Mouse (Mus musculus): Measurements from ENCODE around the gene Fbxl2.
"Not testable (repeated sequence)": the region's sequence is repeated elsewhere in the genome, so short reads cannot be mapped to it uniquely, and the experiment has no call there.

Fbxl2 gene

GRCm38 (mm10) chr9:114046028-114046427, at the start of gene Fbxl2:
TSS of gene Fbxl2 (minus strand) at chr9:114046191.
- no peak for DNase-seq

- no peak for DNase-seq
Measured at GRCm38 (mm10) chr9:114094854-114095253, 48.9 kb upstream of the Fbxl2 start.

GRCm38 (mm10) chr9:114092188-114092587, 46.2 kb upstream of the Fbxl2 start:
- peak in 1 of 2 experiments; percentile 6 for DNase-seq

GRCm38 (mm10) chr9:114088885-114089284, 42.9 kb upstream of the Fbxl2 start:
- DNase-seq, result not testable (repeated sequence)

GRCm38 (mm10) chr9:114087106-114087815, 41.3 kb upstream of the Fbxl2 start:
- no peak for DNase-seq

- DNase-seq, result no peak
Measured at GRCm38 (mm10) chr9:114086422-114086821, 40.4 kb upstream of the Fbxl2 start.

- no peak for DNase-seq
Measured at GRCm38 (mm10) chr9:114073681-114074080, 27.7 kb upstream of the Fbxl2 start.

- peak; percentile 8 to 50 for DNase-seq
Measured at GRCm38 (mm10) chr9:114069372-114069771, 23.4 kb upstream of the Fbxl2 start.

- no peak for DNase-seq
Measured at GRCm38 (mm10) chr9:114068494-114069053, 22.6 kb upstream of the Fbxl2 start.

GRCm38 (mm10) chr9:114057090-114057796, 11.3 kb upstream of the Fbxl2 start, which contains the start of gene Susd5:
TSS of gene Susd5 (plus strand) at chr9:114057140.
- DNase-seq, result no peak

GRCm38 (mm10) chr9:114052866-114053265, 6.9 kb upstream of the Fbxl2 start:
- no peak for DNase-seq

GRCm38 (mm10) chr9:114052031-114052430, 6.0 kb upstream of the Fbxl2 start:
- DNase-seq, result no peak

GRCm38 (mm10) chr9:114050778-114051177, 4.8 kb upstream of the Fbxl2 start:
- no peak for DNase-seq

- DNase-seq, result no peak
Measured at GRCm38 (mm10) chr9:114050106-114050505, 4.1 kb upstream of the Fbxl2 start.

GRCm38 (mm10) chr9:114046676-114047075, 685 bp upstream of the Fbxl2 start:
- DNase-seq, result no peak

- DNase-seq, result peak in 1 of 2 experiments; percentile 31
Measured at GRCm38 (mm10) chr9:114044446-114044845, 1.5 kb downstream of the Fbxl2 start.

GRCm38 (mm10) chr9:114042490-114042889, 3.5 kb downstream of the Fbxl2 start:
- no peak for DNase-seq

GRCm38 (mm10) chr9:114040945-114041344, 5.0 kb downstream of the Fbxl2 start:
- no peak for DNase-seq

- peak; percentile 61 to 82 for DNase-seq
Measured at GRCm38 (mm10) chr9:114026261-114026934, 19.6 kb downstream of the Fbxl2 start.

GRCm38 (mm10) chr9:114025846-114026245, 20.1 kb downstream of the Fbxl2 start:
- no peak for DNase-seq

GRCm38 (mm10) chr9:114025182-114025581, 20.8 kb downstream of the Fbxl2 start:
- no peak for DNase-seq

- DNase-seq, result no peak
Measured at GRCm38 (mm10) chr9:114022141-114022540, 23.9 kb downstream of the Fbxl2 start.
